Mouse (Mus musculus) embryonic fibroblast, embryonic 13.5 days (primary cell): Measurements from ENCODE around the gene Olfr1284.

Experiments
- CTCF ChIP-seq: IDR thresholded peaks from 2 replicates; pipeline ENCODE4 v1.5.1; 2011; ENCODE audit warnings: mild to moderate bottlenecking, control low read depth, low read length, moderate library complexity, borderline replicate concordance; ENCODE audit not compliant: insufficient read depth
- POLR2A ChIP-seq: IDR thresholded peaks from 2 replicates; pipeline ENCODE4 v1.6.1; 2011; ENCODE audit warnings: low read depth, mild to moderate bottlenecking, control low read depth, low read length, moderate library complexity

GRCm38 (mm10) chr2:111335976-111336375 lies 39.3 kb upstream of the Olfr1284 start, which contains the start of gene Olfr1282:
- TF ChIP-seq POLR2A, result no peak
- no peak for TF ChIP-seq CTCF
